Mouse (Mus musculus) heart, embryonic 12.5 days (tissue): Measurements from ENCODE around the gene Hist1h2ae. TPM values are rescaled to one million over a fixed set of nuclear protein-coding genes. Genes with fewer than 3 reads are reported as not detected.
"Not testable (repeated sequence)": the region's sequence is repeated elsewhere in the genome, so short reads cannot be mapped to it uniquely, and the experiment has no call there.

Experiments
- ATAC-seq: fragments of 200-750 bp; cut with Nextera tagmentation; 2 replicates; pipeline ENCODE4 v1.8.0; 2017; ENCODE audit warnings: moderate TSS enrichment, moderate library complexity; ENCODE audit not compliant: insufficient number of reproducible peaks, low FRiP score
- H3K27ac ChIP-seq: fragments of 300-500 bp; sonication (generic); 2 replicates; pipeline ENCODE4 v1.5.1; 2016; ENCODE audit warnings: mild to moderate bottlenecking, moderate library complexity; ENCODE audit not compliant: poor library complexity, severe bottlenecking
- H3K27me3 ChIP-seq: fragments of 300-500 bp; sonication (generic); replicated peaks from 2 replicates; pipeline ENCODE4 v1.6.1; 2016; ENCODE audit warnings: mild to moderate bottlenecking, moderate library complexity
- H3K36me3 ChIP-seq: fragments of 300-500 bp; sonication (generic); 2 replicates; pipeline ENCODE4 v1.6.1; 2016; ENCODE audit warnings: mild to moderate bottlenecking, moderate library complexity
- H3K4me1 ChIP-seq: fragments of 300-500 bp; sonication (generic); replicated peaks from 2 replicates; pipeline ENCODE4 v1.6.1; 2016; ENCODE audit warnings: mild to moderate bottlenecking
- H3K4me2 ChIP-seq: fragments of 300-500 bp; sonication (generic); 2 replicates; pipeline ENCODE4 v1.6.1; 2016; ENCODE audit warnings: mild to moderate bottlenecking, moderate library complexity
- H3K4me3 ChIP-seq: fragments of 300-500 bp; sonication (generic); 2 replicates; pipeline ENCODE4 v1.5.1; 2016; ENCODE audit warnings: mild to moderate bottlenecking
- H3K9ac ChIP-seq: fragments of 300-500 bp; sonication (generic); 2 replicates; pipeline ENCODE4 v1.6.1; 2016; ENCODE audit warnings: mild to moderate bottlenecking, moderate library complexity
- H3K9me3 ChIP-seq: fragments of 300-500 bp; sonication (generic); replicated peaks from 2 replicates; pipeline ENCODE4 v1.6.1; 2016; ENCODE audit warnings: mild to moderate bottlenecking, moderate library complexity
- WGBS: fragments of 180-500 bp; shearing (Covaris S2); methylation state at CpG from one replicate; pipeline ENCODE4 v1.1.7; 2016; 5-methylcytosine and 5-hydroxymethylcytosine counted together
- polyA plus RNA-seq: library from polyadenylated mRNA; unstranded; fragments of >200 nt; fragmentation: Nextera tagmentation; extraction: Ambion mirVana; gene quantifications from 2 replicates; pipeline ENCODE4 v1.2.1, GENCODE M21; 2016

The Hist1h2ae gene
- polyA plus RNA-seq, 1 experiment from 2014 or later, result 40.3 TPM

DNA sequence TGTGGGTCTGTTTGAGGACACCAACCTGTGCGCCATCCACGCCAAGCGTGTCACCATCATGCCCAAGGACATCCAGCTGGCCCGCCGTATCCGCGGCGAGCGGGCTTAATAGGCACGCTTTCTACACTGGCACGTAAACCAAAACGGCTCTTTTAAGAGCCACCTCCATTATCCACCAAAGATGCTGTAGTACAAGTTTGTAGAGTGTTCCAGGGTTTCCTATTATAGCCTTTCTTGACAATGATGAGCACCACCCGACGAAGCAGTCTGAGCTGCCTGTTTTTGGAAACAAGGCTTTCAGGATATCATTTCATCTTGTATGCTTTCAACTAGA, 26.3 kb downstream of the Hist1h2ae start:
- ATAC-seq, result peak; percentile 42

GRCm38 (mm10) chr13:23543965-23544786, 26.8 kb downstream of the Hist1h2ae start, which contains the start of gene Hist1h3f:
TSS of gene Hist1h3f (plus strand) at chr13:23544052.
- under 1% methylated on average over 26 of the region's 45 CpGs for WGBS
- Histone ChIP-seq H3K27ac (peak within 1 kb of the TSS; percentile 94), H3K27me3 (no peaks in the 10 kb centered on the region), H3K4me2 (peak within 1 kb of the TSS; percentile 82), H3K9me3 (no peaks in the 10 kb centered on the region), H3K4me3 (peak within 1 kb of the TSS; percentile 57), H3K9ac (peak within 1 kb of the TSS; percentile 74), H3K4me1 (peaks cover 5% of the 10 kb centered on the region; the same call in 1 of the 2 replicates), H3K36me3 (no peaks in the 10 kb centered on the region)
- ATAC-seq, result peak; percentile 90

More for the DNA sequence above, 26.3 kb downstream of the Hist1h2ae start:
- Histone ChIP-seq H3K9ac (peak overlapping the region; percentile 74; the same call in 1 of the 2 replicates), H3K4me3 (peak overlapping the region; percentile 57), H3K27ac (peak overlapping the region; percentile 94), H3K4me2 (peak overlapping the region; percentile 58)
- H3K4me1 ChIP-seq, H3K27me3 ChIP-seq, H3K36me3 ChIP-seq, H3K9me3 ChIP-seq: not testable (repeated sequence)
- under 1% methylated on average over 12 of the region's 14 CpGs for WGBS

DNA sequence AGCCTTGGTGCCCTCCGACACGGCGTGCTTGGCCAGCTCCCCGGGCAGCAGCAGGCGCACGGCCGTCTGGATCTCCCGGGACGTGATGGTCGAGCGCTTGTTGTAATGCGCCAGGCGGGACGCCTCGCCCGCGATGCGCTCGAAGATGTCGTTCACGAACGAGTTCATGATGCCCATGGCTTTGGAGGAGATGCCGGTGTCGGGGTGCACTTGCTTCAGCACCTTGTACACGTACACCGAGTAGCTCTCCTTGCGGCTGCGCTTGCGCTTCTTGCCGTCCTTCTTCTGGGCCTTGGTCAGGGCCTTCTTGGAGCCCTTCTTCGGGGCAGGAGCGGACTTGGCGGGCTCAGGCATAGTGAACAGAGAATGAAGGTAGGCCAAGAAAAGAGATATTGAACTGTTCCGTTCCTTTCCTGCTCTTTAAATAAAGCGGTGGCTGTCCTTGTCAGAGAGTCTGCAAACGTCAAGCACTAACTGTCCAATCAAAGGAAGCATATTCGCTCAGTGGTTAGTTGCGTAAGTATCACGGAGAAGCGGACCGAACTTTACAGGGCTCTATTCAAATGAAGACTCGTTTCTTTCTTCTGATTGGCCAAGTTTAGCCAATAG, 27.9 kb downstream of the Hist1h2ae start, which contains the start of gene Hist1h2bh:
Gene Hist1h2bh, minus strand, starts transcription at position 394 of the 609 bp plus-strand sequence.
- not testable (repeated sequence) for H3K36me3 ChIP-seq, H3K27me3 ChIP-seq, H3K4me1 ChIP-seq, H3K9me3 ChIP-seq
- H3K4me2 ChIP-seq, result peak within 1 kb of the TSS; percentile 82
- peak; percentile 93 for ATAC-seq
- H3K4me3 ChIP-seq, result peak within 1 kb of the TSS; percentile 57
- H3K27ac ChIP-seq, result peak within 1 kb of the TSS; percentile 94
- H3K9ac ChIP-seq, result peak within 1 kb of the TSS; percentile 71
- WGBS, result 1% methylated on average over 42 of the region's 42 CpGs

GRCm38 (mm10) chr13:23542225-23542980, 28.6 kb downstream of the Hist1h2ae start:
- not testable (repeated sequence) for H3K4me1 ChIP-seq, H3K9me3 ChIP-seq, ATAC-seq, H3K27me3 ChIP-seq, H3K36me3 ChIP-seq
- H3K9ac ChIP-seq, result peak overlapping the region; percentile 71
- peak overlapping the region; percentile 56 for H3K4me3 ChIP-seq
- H3K4me2 ChIP-seq, result peak overlapping the region; percentile 82
- 8% methylated on average over 3 of the region's 3 CpGs for WGBS
- H3K27ac ChIP-seq, result peak overlapping the region; percentile 94

- Histone ChIP-seq H3K27me3 (no peaks in the 10 kb centered on the region), H3K36me3 (no peaks in the 10 kb centered on the region), H3K4me1 (peaks cover 10% of the 10 kb centered on the region), H3K9me3 (no peaks in the 10 kb centered on the region), H3K9ac (no peak overlapping the region), H3K4me3 (no peak overlapping the region), H3K4me2 (no peak overlapping the region), H3K27ac (no peak overlapping the region)
- ATAC-seq, result no peak
- WGBS, result 78% methylated on average over 3 of the region's 3 CpGs
Measured at GRCm38 (mm10) chr13:23541497-23541896, 29.5 kb downstream of the Hist1h2ae start.

DNA sequence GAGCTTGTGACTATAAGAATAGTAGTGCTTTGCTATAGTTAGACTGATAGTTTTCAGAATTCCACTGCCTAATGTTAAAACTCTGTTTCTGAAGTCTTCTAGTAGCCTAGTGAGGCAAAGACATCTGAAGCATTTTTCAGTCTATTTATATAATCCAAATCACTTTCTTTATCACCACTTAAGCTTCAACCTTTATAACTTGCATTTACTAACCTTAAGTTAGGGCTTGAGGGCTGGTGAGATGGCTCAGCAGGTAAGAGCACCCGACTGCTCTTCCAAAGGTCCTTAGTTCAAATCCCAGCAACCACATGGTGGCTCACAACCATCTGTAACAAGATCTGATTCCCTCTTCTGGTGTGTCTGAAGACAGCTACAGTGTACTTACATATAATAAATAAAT, 31.2 kb downstream of the Hist1h2ae start:
- H3K4me3 ChIP-seq, H3K27me3 ChIP-seq, H3K9ac ChIP-seq, ATAC-seq, H3K36me3 ChIP-seq, H3K9me3 ChIP-seq, H3K27ac ChIP-seq, H3K4me2 ChIP-seq: not testable (repeated sequence)
- peaks cover 15% of the 10 kb centered on the region for H3K4me1 ChIP-seq
- 59% methylated on average over 1 of the region's 1 CpGs for WGBS

GRCm38 (mm10) chr13:23538249-23538648, 32.8 kb downstream of the Hist1h2ae start:
- H3K9ac ChIP-seq, result no peak overlapping the region
- H3K27ac ChIP-seq, result no peak overlapping the region
- no peak overlapping the region for H3K4me3 ChIP-seq
- H3K4me1 ChIP-seq, result peaks cover 19% of the 10 kb centered on the region
- no peaks in the 10 kb centered on the region for H3K9me3 ChIP-seq
- H3K27me3 ChIP-seq, result no peaks in the 10 kb centered on the region
- no peaks in the 10 kb centered on the region for H3K36me3 ChIP-seq
- no peak for ATAC-seq
- WGBS, result 84% methylated on average over 5 of the region's 5 CpGs
- no peak overlapping the region for H3K4me2 ChIP-seq

DNA sequence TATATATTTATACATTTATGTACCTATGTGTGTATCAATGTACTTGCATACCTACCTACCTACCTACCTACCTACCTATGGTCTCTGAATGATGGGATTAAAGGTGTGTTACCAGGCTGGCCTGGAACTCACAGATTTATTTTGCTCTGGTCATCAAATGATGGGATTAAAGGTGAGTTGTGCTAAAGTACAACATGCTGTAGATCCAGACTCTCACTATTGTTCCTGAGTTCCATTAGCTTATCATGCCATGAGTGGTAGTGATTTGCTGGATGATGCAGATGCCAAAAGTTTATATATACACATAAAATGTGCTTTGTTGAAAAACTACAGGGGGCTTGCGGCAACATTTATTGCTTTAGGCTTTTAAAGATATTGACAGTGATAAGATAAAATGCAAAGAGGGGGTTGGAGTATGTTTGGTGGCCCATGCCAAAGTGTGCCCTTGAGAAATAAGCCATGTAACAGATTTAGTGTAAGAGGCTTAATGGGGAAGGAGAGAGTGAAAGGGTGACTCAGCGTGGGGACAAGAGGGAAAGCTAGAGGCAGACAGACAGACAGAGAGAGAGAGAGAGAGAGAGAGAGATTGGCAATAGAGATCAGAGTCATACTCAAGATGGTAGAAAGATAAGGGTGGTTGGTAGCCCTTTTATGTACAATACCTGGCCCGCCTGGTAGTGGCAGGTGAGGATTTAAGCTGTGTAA, 33.9 kb downstream of the Hist1h2ae start:
- ATAC-seq, result no peak
- H3K27me3 ChIP-seq, result no peaks in the 10 kb centered on the region
- no peaks in the 10 kb centered on the region for H3K9me3 ChIP-seq
- H3K4me2 ChIP-seq, result peak overlapping the region; percentile 36; the same call in 1 of the 2 replicates
- no peak overlapping the region for H3K27ac ChIP-seq
- WGBS, result 78% methylated on average over 3 of the region's 3 CpGs
- H3K4me3 ChIP-seq, result no peak overlapping the region
- no peaks in the 10 kb centered on the region for H3K36me3 ChIP-seq
- no peak overlapping the region for H3K9ac ChIP-seq
- peaks cover 25% of the 10 kb centered on the region for H3K4me1 ChIP-seq

GRCm38 (mm10) chr13:23536076-23536822, 34.8 kb downstream of the Hist1h2ae start:
- Histone ChIP-seq H3K36me3 (no peaks in the 10 kb centered on the region), H3K9me3 (no peaks in the 10 kb centered on the region), H3K9ac (peak overlapping the region; percentile 70), H3K27ac (peak overlapping the region; percentile 51; the same call in 1 of the 2 replicates), H3K4me2 (peak overlapping the region; percentile 68), H3K4me1 (peaks cover 24% of the 10 kb centered on the region), H3K4me3 (peak overlapping the region; percentile 43), H3K27me3 (no peaks in the 10 kb centered on the region)
- WGBS, result 25% methylated on average over 7 of the region's 7 CpGs
- ATAC-seq, result no peak
